Mouse (Mus musculus) regulatory T cell (primary cell): Measurements from ENCODE around the gene Gm2115.

Source experiments
- in situ Hi-C: fragments of 300-600 bp; cut with MboI, MseI; formaldehyde crosslinking; loops from one replicate; pipeline ENCODE4 v1.15.1; 2025; ENCODE audit warnings: high pct_unique_total_duplicates

Gm2115 gene

GRCm38 (mm10) chr7:84586360-84587100, 57.8 kb downstream of the Gm2115 start:
- in situ Hi-C loops = no loop called here

GRCm38 (mm10) chr7:84587101-84587783, 58.5 kb downstream of the Gm2115 start:
- in situ Hi-C loops = no loop called here

GRCm38 (mm10) chr7:84590622-84591021, 61.9 kb downstream of the Gm2115 start:
- in situ Hi-C loops = loop anchor here (5.0 to 10.0 kb wide), 2 partner anchors 154 to 182 kb away; no protein-coding TSS in a partner anchor

- in situ Hi-C loops = loop anchor here (5.0 to 10.0 kb wide), 2 partner anchors 153 to 181 kb away; no protein-coding TSS in a partner anchor
These were observed 62.6 kb downstream of the Gm2115 start for GRCm38 (mm10) chr7:84591347-84591746.

GRCm38 (mm10) chr7:84594087-84594916, 65.5 kb downstream of the Gm2115 start:
- in situ Hi-C loops = loop anchor here (5.0 to 10.0 kb wide), 2 partner anchors 150 to 178 kb away; no protein-coding TSS in a partner anchor

- in situ Hi-C loops = loop anchor here (5.0 to 10.0 kb wide), 2 partner anchors 150 to 177 kb away; no protein-coding TSS in a partner anchor
These were observed 66.2 kb downstream of the Gm2115 start for GRCm38 (mm10) chr7:84594917-84595303.

GRCm38 (mm10) chr7:84596002-84596401, 67.2 kb downstream of the Gm2115 start:
- in situ Hi-C loops = loop anchor here (10.0 kb wide), 1 partner anchor 149 kb away; no protein-coding TSS in a partner anchor

- in situ Hi-C loops = loop anchor here (10.0 kb wide), 1 partner anchor 148 kb away; no protein-coding TSS in a partner anchor
These were observed 67.9 kb downstream of the Gm2115 start for GRCm38 (mm10) chr7:84596633-84597032.

- in situ Hi-C loops = no loop called here
These were observed 71.9 kb downstream of the Gm2115 start for GRCm38 (mm10) chr7:84600631-84601030.

- in situ Hi-C loops = no loop called here
These were observed 72.6 kb downstream of the Gm2115 start for GRCm38 (mm10) chr7:84601331-84601730.

GRCm38 (mm10) chr7:84604501-84604900, 75.7 kb downstream of the Gm2115 start:
- in situ Hi-C loops = no loop called here

- in situ Hi-C loops = no loop called here
These were observed 76.4 kb downstream of the Gm2115 start for GRCm38 (mm10) chr7:84605033-84605687.

- in situ Hi-C loops = no loop called here
These were observed 77.0 kb downstream of the Gm2115 start for GRCm38 (mm10) chr7:84605704-84606292.

- in situ Hi-C loops = no loop called here
These were observed 77.6 kb downstream of the Gm2115 start, which contains the start of gene Fah for GRCm38 (mm10) chr7:84606293-84606749. Gene Fah, minus strand, starts transcription at chr7:84606722.

GRCm38 (mm10) chr7:84611609-84612008, 82.9 kb downstream of the Gm2115 start:
- in situ Hi-C loops = no loop called here

- in situ Hi-C loops = no loop called here
These were observed 83.7 kb downstream of the Gm2115 start for GRCm38 (mm10) chr7:84612445-84612844.

GRCm38 (mm10) chr7:84618951-84619350, 90.2 kb downstream of the Gm2115 start:
- in situ Hi-C loops = no loop called here

GRCm38 (mm10) chr7:84620956-84621355, 92.2 kb downstream of the Gm2115 start:
- in situ Hi-C loops = no loop called here

- in situ Hi-C loops = no loop called here
These were observed 95.0 kb downstream of the Gm2115 start for GRCm38 (mm10) chr7:84623718-84624117.

- in situ Hi-C loops = no loop called here
These were observed 103.1 kb downstream of the Gm2115 start for GRCm38 (mm10) chr7:84631878-84632277.
